ENCODE assay signal across 27 mouse cellular contexts in genomic region chr2:17504115-17504774, GRCm38 (mm10).
"Had no signal": no experiment of that assay in that cellular context is flagged by ENCODE, and none has a peak within 500 bp of the region (broad histone marks: within the 10 kb centered on the region; RNA-seq: fewer than 3 reads in every experiment).

No protein-coding gene starts in this region.

- ATAC-seq: forebrain, embryonic 13.5 days; forebrain, embryonic 14.5 days; forebrain, embryonic 15.5 days; forebrain, postnatal 0 days had no signal

- H3K4me1 ChIP-seq: embryonic facial prominence, embryonic 10.5 days; embryonic facial prominence, embryonic 12.5 days; embryonic facial prominence, embryonic 13.5 days; embryonic facial prominence, embryonic 15.5 days; forebrain, embryonic 10.5 days; forebrain, embryonic 12.5 days; forebrain, embryonic 13.5 days; forebrain, embryonic 15.5 days had no signal

- H3K9ac ChIP-seq: embryonic facial prominence, embryonic 12.5 days; embryonic facial prominence, embryonic 13.5 days; embryonic facial prominence, embryonic 15.5 days; forebrain, embryonic 12.5 days; forebrain, embryonic 13.5 days; forebrain, embryonic 15.5 days; forebrain, postnatal 0 days had no signal

- H3K27ac ChIP-seq: embryonic facial prominence, embryonic 10.5 days; embryonic facial prominence, embryonic 12.5 days; embryonic facial prominence, embryonic 13.5 days; embryonic facial prominence, embryonic 15.5 days; forebrain, embryonic 10.5 days; forebrain, embryonic 12.5 days; forebrain, embryonic 13.5 days; forebrain, embryonic 15.5 days; gastrocnemius, adult 2 months had no signal

- DNase-seq: cerebellum, adult 18-20 months; cerebellum, adult 2 months; cerebellum, adult 8-10 months; cerebellum, adult 9-10 months; cerebellum, adult 9-11 months; cerebellum, postnatal 10 days; cerebellum, postnatal 14 days; cerebellum, postnatal 25 days; cerebellum, postnatal 36 days; embryo, embryonic 11 days; forebrain, postnatal 0 days; gastrocnemius, adult 2 months; gastrocnemius, postnatal 10 days; gastrocnemius, postnatal 14 days; gastrocnemius, postnatal 25 days; gastrocnemius, postnatal 36 days; heart, adult 11 months had no signal

- H3K27me3 ChIP-seq: embryonic facial prominence, embryonic 12.5 days; embryonic facial prominence, embryonic 13.5 days; embryonic facial prominence, embryonic 15.5 days; forebrain, embryonic 12.5 days; forebrain, embryonic 13.5 days; forebrain, embryonic 15.5 days had no signal

- H3K4me2 ChIP-seq: embryonic facial prominence, embryonic 12.5 days; embryonic facial prominence, embryonic 13.5 days; embryonic facial prominence, embryonic 15.5 days; forebrain, embryonic 12.5 days; forebrain, embryonic 13.5 days; forebrain, embryonic 15.5 days had no signal

- H3K36me3 ChIP-seq: embryonic facial prominence, embryonic 10.5 days; embryonic facial prominence, embryonic 12.5 days; embryonic facial prominence, embryonic 13.5 days; embryonic facial prominence, embryonic 15.5 days; forebrain, embryonic 10.5 days; forebrain, embryonic 12.5 days; forebrain, embryonic 15.5 days had no signal

- H3K9me3 ChIP-seq: embryonic facial prominence, embryonic 10.5 days; embryonic facial prominence, embryonic 12.5 days; embryonic facial prominence, embryonic 13.5 days; embryonic facial prominence, embryonic 15.5 days; forebrain, embryonic 10.5 days; forebrain, embryonic 12.5 days; forebrain, embryonic 13.5 days; forebrain, embryonic 15.5 days had no signal

- H3K4me3 ChIP-seq: embryonic facial prominence, embryonic 10.5 days; embryonic facial prominence, embryonic 12.5 days; embryonic facial prominence, embryonic 13.5 days; embryonic facial prominence, embryonic 15.5 days; erythroblast, embryonic 14.5 days; forebrain, embryonic 10.5 days; forebrain, embryonic 12.5 days; forebrain, embryonic 13.5 days; forebrain, embryonic 15.5 days; gastrocnemius, adult 2 months had no signal
